Mouse (Mus musculus) bone marrow macrophage, adult 2 months (primary cell): Measurements from ENCODE around the gene 4930556J24Rik.

ENCODE experiments used
- CTCF ChIP-seq: IDR thresholded peaks from 2 replicates; pipeline ENCODE4 v1.5.1; 2012; ENCODE audit warnings: low read depth, mild to moderate bottlenecking, low read length, moderate library complexity
- POLR2A ChIP-seq: IDR thresholded peaks from 2 replicates; pipeline ENCODE4 v1.6.1; 2012; ENCODE audit warnings: mild to moderate bottlenecking, low read depth, low read length, borderline replicate concordance

GRCm38 (mm10) chr11:3933756-3934285 is 42.8 kb downstream of the 4930556J24Rik start:
- TF ChIP-seq CTCF (no peak), POLR2A (no peak)
